Mouse (Mus musculus): Measurements from ENCODE around the gene Tyw1. TPM values are rescaled to one million over a fixed set of nuclear protein-coding genes. Genes with fewer than 3 reads are reported as not detected.

Tyw1 gene
- polyA plus RNA-seq, 1 experiment from 2014 or later: 23.5 TPM

- no peaks in the 10 kb centered on the region for H3K36me3 ChIP-seq (ENCODE audit: control insufficient read depth, insufficient read depth, low read length)
- peak overlapping the region; percentile 96 for H3K9ac ChIP-seq (replicated peaks; ENCODE audit: low read depth, low read length)
- peak overlapping the region; percentile 82 for H3K27ac ChIP-seq (ENCODE audit: low read depth, low read length)
- peak; percentile 89 for ATAC-seq (ENCODE audit: low read depth)
- WGBS: 1% methylated on average over 81 of the region's 88 CpGs
- H3K4me1 ChIP-seq (ENCODE audit: control insufficient read depth, insufficient read depth, low read length): peaks cover 13% of the 10 kb centered on the region; the same call in 1 of the 2 replicates
- H3K4me2 ChIP-seq (ENCODE audit: low read depth, low read length): peak overlapping the region; percentile 61
- H3K9me3 ChIP-seq (ENCODE audit: control insufficient read depth, low read length): no peaks in the 10 kb centered on the region
- H3K27me3 ChIP-seq (ENCODE audit: control insufficient read depth, insufficient read depth, low read length): no peaks in the 10 kb centered on the region
- peak overlapping the region; percentile 96 for H3K4me3 ChIP-seq (ENCODE audit: low read depth, low read length)
Observed at GRCm38 (mm10) chr5:130222146-130223004, 33.0 kb upstream of the Tyw1 start.

GRCm38 (mm10) chr5:130226790-130227189 lies 28.6 kb upstream of the Tyw1 start:
- Histone ChIP-seq H3K27me3 (ENCODE audit: control insufficient read depth, insufficient read depth, low read length) (no peaks in the 10 kb centered on the region), H3K36me3 (ENCODE audit: control insufficient read depth, insufficient read depth, low read length) (peaks cover 7% of the 10 kb centered on the region), H3K4me2 (ENCODE audit: low read depth, low read length) (no peak overlapping the region), H3K4me1 (ENCODE audit: control insufficient read depth, insufficient read depth, low read length) (peaks cover 5% of the 10 kb centered on the region; the same call in 1 of the 2 replicates), H3K9me3 (ENCODE audit: control insufficient read depth, low read length) (no peaks in the 10 kb centered on the region), H3K9ac (replicated peaks; ENCODE audit: low read depth, low read length) (no peak overlapping the region), H3K4me3 (ENCODE audit: low read depth, low read length) (no peak overlapping the region), H3K27ac (ENCODE audit: low read depth, low read length) (no peak overlapping the region)
- no peak for ATAC-seq (ENCODE audit: low read depth)
- 96% methylated on average over 3 of the region's 3 CpGs for WGBS

DNA sequence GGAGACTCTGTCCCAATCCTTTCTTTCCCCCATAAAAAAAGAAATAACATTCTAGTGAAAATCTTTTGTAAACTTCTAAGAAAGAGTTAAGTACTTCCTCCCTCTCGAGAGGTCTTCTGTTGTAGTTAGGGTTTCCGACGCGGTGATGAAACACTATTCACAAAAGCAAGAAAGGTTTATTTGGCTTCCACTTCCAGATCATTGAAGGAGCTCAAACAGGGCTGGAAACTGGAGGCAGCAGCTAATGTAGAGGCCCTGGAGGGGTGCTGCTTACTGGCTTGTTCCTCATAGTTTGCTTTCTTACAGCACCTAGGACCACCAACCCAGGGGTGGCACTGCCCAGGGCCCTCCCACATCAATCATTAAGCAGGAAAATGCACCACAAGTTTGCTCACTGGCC lies 27.3 kb upstream of the Tyw1 start:
- Histone ChIP-seq H3K27me3 (ENCODE audit: control insufficient read depth, insufficient read depth, low read length) (no peaks in the 10 kb centered on the region), H3K9ac (replicated peaks; ENCODE audit: low read depth, low read length) (no peak overlapping the region), H3K27ac (ENCODE audit: low read depth, low read length) (no peak overlapping the region), H3K9me3 (ENCODE audit: control insufficient read depth, low read length) (no peaks in the 10 kb centered on the region), H3K4me1 (ENCODE audit: control insufficient read depth, insufficient read depth, low read length) (peaks cover 5% of the 10 kb centered on the region; the same call in 1 of the 2 replicates), H3K4me2 (ENCODE audit: low read depth, low read length) (no peak overlapping the region), H3K36me3 (ENCODE audit: control insufficient read depth, insufficient read depth, low read length) (peaks cover 20% of the 10 kb centered on the region), H3K4me3 (ENCODE audit: low read depth, low read length) (no peak overlapping the region)
- ATAC-seq (ENCODE audit: low read depth): no peak
- 71% methylated on average over 4 of the region's 4 CpGs for WGBS

GRCm38 (mm10) chr5:130236302-130236701 lies 19.1 kb upstream of the Tyw1 start:
- H3K9ac ChIP-seq (replicated peaks; ENCODE audit: low read depth, low read length): no peak overlapping the region
- no peaks in the 10 kb centered on the region for H3K27me3 ChIP-seq (ENCODE audit: control insufficient read depth, insufficient read depth, low read length)
- peaks cover 78% of the 10 kb centered on the region for H3K36me3 ChIP-seq (ENCODE audit: control insufficient read depth, insufficient read depth, low read length)
- H3K27ac ChIP-seq (ENCODE audit: low read depth, low read length): no peak overlapping the region
- H3K4me1 ChIP-seq (ENCODE audit: control insufficient read depth, insufficient read depth, low read length): no peaks in the 10 kb centered on the region
- no peak overlapping the region for H3K4me2 ChIP-seq (ENCODE audit: low read depth, low read length)
- H3K9me3 ChIP-seq (ENCODE audit: control insufficient read depth, low read length): no peaks in the 10 kb centered on the region
- ATAC-seq (ENCODE audit: low read depth): no peak
- 98% methylated on average over 8 of the region's 8 CpGs for WGBS
- no peak overlapping the region for H3K4me3 ChIP-seq (ENCODE audit: low read depth, low read length)

DNA sequence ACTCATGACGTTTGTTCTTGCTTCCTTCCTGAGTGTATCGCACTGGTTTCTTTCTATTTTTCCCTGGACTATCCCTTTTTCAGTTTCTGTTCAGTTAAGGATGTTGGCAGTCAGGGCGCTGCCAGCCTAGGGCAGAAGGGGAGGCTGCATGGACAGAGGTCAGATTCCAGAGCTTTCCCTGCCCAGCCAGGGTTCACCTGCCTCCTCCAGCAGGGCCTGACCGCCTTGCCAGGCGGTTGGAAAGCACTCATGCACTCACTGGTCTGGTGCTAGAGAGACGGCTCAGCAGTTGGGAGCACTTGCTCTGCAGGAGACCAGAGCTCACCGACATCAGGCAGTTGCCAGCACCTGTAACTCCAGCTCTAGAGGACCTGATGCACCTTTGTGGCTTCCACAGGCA lies 16.2 kb upstream of the Tyw1 start:
- no peaks in the 10 kb centered on the region for H3K27me3 ChIP-seq (ENCODE audit: control insufficient read depth, insufficient read depth, low read length)
- no peak overlapping the region for H3K4me2 ChIP-seq (ENCODE audit: low read depth, low read length)
- no peak overlapping the region for H3K4me3 ChIP-seq (ENCODE audit: low read depth, low read length)
- WGBS: 92% methylated on average over 7 of the region's 7 CpGs
- H3K4me1 ChIP-seq (ENCODE audit: control insufficient read depth, insufficient read depth, low read length): no peaks in the 10 kb centered on the region
- no peaks in the 10 kb centered on the region for H3K9me3 ChIP-seq (ENCODE audit: control insufficient read depth, low read length)
- H3K9ac ChIP-seq (replicated peaks; ENCODE audit: low read depth, low read length): no peak overlapping the region
- ATAC-seq (ENCODE audit: low read depth): no peak
- H3K36me3 ChIP-seq (ENCODE audit: control insufficient read depth, insufficient read depth, low read length): peaks cover 59% of the 10 kb centered on the region
- no peak overlapping the region for H3K27ac ChIP-seq (ENCODE audit: low read depth, low read length)

DNA sequence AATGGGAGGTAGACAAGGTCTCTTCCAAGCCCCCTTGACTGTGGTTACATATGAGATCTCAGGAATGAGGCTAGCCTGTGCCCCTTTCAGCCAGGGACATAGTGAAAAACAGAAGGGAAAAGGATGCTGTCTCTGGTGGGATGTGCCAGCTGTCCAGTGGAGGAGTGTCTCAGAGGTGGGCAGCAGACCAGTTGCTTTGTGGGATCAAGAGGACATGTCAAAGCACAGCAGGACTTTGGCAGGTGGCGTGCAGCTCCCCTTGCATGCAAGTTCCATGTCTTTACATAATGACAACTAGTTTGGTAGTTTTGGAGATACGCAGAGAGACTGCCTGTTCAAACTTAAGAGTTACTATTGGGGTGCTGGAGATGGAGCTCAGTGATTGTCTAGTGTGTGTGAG lies 15.6 kb upstream of the Tyw1 start:
- Histone ChIP-seq H3K9me3 (ENCODE audit: control insufficient read depth, low read length) (no peaks in the 10 kb centered on the region), H3K4me1 (ENCODE audit: control insufficient read depth, insufficient read depth, low read length) (no peaks in the 10 kb centered on the region), H3K27ac (ENCODE audit: low read depth, low read length) (no peak overlapping the region), H3K4me3 (ENCODE audit: low read depth, low read length) (no peak overlapping the region), H3K36me3 (ENCODE audit: control insufficient read depth, insufficient read depth, low read length) (peaks cover 59% of the 10 kb centered on the region), H3K4me2 (ENCODE audit: low read depth, low read length) (no peak overlapping the region), H3K27me3 (ENCODE audit: control insufficient read depth, insufficient read depth, low read length) (no peaks in the 10 kb centered on the region), H3K9ac (replicated peaks; ENCODE audit: low read depth, low read length) (no peak overlapping the region)
- ATAC-seq (ENCODE audit: low read depth): no peak
- 98% methylated on average over 2 of the region's 2 CpGs for WGBS

GRCm38 (mm10) chr5:130241426-130241825 lies 14.0 kb upstream of the Tyw1 start:
- Histone ChIP-seq H3K4me3 (ENCODE audit: low read depth, low read length) (no peak overlapping the region), H3K9ac (replicated peaks; ENCODE audit: low read depth, low read length) (no peak overlapping the region), H3K4me1 (ENCODE audit: control insufficient read depth, insufficient read depth, low read length) (no peaks in the 10 kb centered on the region), H3K27me3 (ENCODE audit: control insufficient read depth, insufficient read depth, low read length) (no peaks in the 10 kb centered on the region), H3K9me3 (ENCODE audit: control insufficient read depth, low read length) (no peaks in the 10 kb centered on the region), H3K36me3 (ENCODE audit: control insufficient read depth, insufficient read depth, low read length) (peaks cover 64% of the 10 kb centered on the region), H3K4me2 (ENCODE audit: low read depth, low read length) (no peak overlapping the region), H3K27ac (ENCODE audit: low read depth, low read length) (no peak overlapping the region)
- no peak for ATAC-seq (ENCODE audit: low read depth)
- WGBS: 98% methylated on average over 12 of the region's 12 CpGs

- no peak overlapping the region for H3K4me2 ChIP-seq (ENCODE audit: low read depth, low read length)
- H3K27me3 ChIP-seq (ENCODE audit: control insufficient read depth, insufficient read depth, low read length): no peaks in the 10 kb centered on the region
- no peak overlapping the region for H3K27ac ChIP-seq (ENCODE audit: low read depth, low read length)
- H3K36me3 ChIP-seq (ENCODE audit: control insufficient read depth, insufficient read depth, low read length): peaks cover 72% of the 10 kb centered on the region
- no peaks in the 10 kb centered on the region for H3K4me1 ChIP-seq (ENCODE audit: control insufficient read depth, insufficient read depth, low read length)
- H3K9ac ChIP-seq (replicated peaks; ENCODE audit: low read depth, low read length): no peak overlapping the region
- WGBS: 84% methylated on average over 5 of the region's 5 CpGs
- H3K9me3 ChIP-seq (ENCODE audit: control insufficient read depth, low read length): no peaks in the 10 kb centered on the region
- no peak for ATAC-seq (ENCODE audit: low read depth)
- H3K4me3 ChIP-seq (ENCODE audit: low read depth, low read length): no peak overlapping the region
Observed at GRCm38 (mm10) chr5:130247823-130248222, 7.6 kb upstream of the Tyw1 start.

DNA sequence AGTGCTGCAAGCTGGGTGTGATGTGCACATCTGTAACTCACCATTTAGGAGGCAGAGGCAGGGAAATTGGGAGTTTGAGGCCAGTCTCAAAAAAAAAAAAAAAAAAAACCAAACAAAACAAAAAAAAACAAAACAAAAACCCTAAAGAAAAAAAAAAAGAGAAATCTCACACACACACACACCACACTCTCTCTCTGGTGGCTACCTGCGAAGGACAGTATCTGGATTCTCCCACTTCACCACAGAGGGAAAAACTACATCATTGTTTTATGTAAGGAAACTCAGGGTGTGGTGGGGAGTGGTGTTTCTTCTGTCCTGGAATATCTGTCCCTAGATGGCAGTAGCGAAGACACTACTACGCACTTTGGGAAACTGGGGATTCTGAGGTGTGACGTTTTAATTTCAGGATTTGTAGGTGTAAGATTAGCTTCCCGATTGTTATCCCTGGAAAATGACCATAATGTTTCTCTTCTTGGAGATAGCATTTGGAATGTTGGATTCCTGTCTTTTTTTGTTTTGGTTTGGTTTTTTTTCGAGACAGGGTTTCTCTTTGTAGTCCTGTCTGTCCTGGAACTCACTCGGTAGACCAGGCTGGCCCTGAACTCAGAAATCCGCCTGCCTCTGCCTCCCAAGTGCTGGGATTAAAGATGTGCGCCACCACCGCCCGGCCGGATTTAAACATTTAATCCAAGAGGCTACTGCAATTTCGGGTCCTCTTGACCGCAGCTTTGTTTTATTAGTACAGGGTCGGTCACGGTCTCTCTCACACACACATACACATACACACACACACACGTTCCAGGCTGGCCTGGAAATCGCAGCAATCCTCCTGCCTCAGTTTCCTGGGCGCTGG lies 1.0 kb upstream of the Tyw1 start:
- H3K27ac ChIP-seq (ENCODE audit: low read depth, low read length): peak overlapping the region; percentile 77
- H3K36me3 ChIP-seq (ENCODE audit: control insufficient read depth, insufficient read depth, low read length): peaks cover 16% of the 10 kb centered on the region
- peak overlapping the region; percentile 76 for H3K9ac ChIP-seq (replicated peaks; ENCODE audit: low read depth, low read length)
- peak overlapping the region; percentile 76 for H3K4me3 ChIP-seq (ENCODE audit: low read depth, low read length)
- H3K9me3 ChIP-seq (ENCODE audit: control insufficient read depth, low read length): no peaks in the 10 kb centered on the region
- H3K27me3 ChIP-seq (ENCODE audit: control insufficient read depth, insufficient read depth, low read length): no peaks in the 10 kb centered on the region
- WGBS: 17% methylated on average over 19 of the region's 19 CpGs
- peak overlapping the region; percentile 79 for H3K4me2 ChIP-seq (ENCODE audit: low read depth, low read length)
- peaks cover 9% of the 10 kb centered on the region; the same call in 1 of the 2 replicates for H3K4me1 ChIP-seq (ENCODE audit: control insufficient read depth, insufficient read depth, low read length)
- ATAC-seq (ENCODE audit: low read depth): no peak

Data from neural tube, embryonic 14.5 days (tissue).